Mouse (Mus musculus) thymus, postnatal 36 days (tissue): ENCODE results near the gene Ppp1r37.
"Not testable (repeated sequence)": the region's sequence is repeated elsewhere in the genome, so short reads cannot be mapped to it uniquely, and the experiment has no call there.

Experiments used
- DNase-seq, 2 experiments: peaks; one replicate each; pipeline ENCODE4 v3.0.0; 2022; ENCODE audit warnings: mixed read lengths in 2 of 2

Gene Ppp1r37

DNA sequence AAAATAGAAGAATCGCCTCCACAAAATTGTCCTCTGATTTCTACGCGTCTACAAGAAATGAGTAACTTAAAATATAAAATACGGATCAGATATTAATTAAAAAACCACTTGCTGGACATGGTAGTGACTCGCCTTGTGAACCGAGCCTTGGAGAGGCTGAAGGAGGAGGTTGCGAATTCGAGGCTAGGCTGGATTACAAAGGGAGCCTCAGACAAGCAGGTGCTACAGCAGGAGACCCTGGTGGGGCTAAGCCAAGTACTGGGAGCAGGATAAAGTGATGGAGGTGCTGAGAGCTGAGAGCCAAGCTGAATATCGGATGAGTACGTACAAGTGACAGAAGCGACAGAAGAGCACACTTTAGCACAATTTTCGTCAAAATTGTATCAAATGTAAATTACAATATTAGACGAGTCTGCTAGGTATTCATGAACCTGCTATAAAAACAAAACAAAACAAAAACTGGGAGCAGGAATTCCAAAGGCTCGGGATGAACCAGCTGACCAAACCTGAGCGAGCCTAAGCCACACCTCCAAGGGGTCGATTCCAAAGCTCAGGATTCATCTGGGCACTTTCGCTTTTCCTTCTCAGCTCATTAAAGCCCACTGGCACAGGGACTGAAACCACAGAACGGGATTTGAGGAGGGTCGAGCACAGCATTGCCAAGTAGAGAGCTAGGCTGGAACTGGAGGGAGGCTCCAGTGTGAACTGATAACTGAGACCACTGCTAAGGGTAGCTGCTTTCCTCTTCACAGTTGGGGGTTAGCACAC lies at the start of gene Ppp1r37:
Ppp1r37 (minus strand) TSS at position 434 of the 768 bp plus-strand sequence.
- DNase-seq, result no peak

GRCm38 (mm10) chr7:19610969-19611368 lies 48.1 kb upstream of the Ppp1r37 start:
- DNase-seq, result no peak

GRCm38 (mm10) chr7:19609641-19610332 lies 46.9 kb upstream of the Ppp1r37 start:
- no peak for DNase-seq

DNA sequence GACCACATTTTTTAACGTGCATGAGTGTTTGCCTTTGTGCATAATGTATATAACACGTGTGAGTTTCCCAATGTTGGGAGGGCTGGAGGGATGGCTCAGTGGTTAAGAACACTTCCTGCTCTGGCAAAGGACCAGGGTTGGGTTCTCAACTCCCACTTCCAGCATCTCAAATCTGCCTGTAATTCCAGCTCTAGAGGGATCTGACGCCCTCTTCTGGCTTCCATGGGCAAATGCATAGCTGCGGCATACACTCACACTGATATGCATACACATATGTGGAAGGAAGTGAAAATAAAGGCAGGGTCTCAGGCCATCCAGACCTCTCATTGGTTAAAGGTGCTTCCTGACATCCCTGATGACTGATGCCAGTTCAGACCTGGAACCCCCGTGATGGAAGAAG lies 44.4 kb upstream of the Ppp1r37 start:
- DNase-seq, result no peak

DNA sequence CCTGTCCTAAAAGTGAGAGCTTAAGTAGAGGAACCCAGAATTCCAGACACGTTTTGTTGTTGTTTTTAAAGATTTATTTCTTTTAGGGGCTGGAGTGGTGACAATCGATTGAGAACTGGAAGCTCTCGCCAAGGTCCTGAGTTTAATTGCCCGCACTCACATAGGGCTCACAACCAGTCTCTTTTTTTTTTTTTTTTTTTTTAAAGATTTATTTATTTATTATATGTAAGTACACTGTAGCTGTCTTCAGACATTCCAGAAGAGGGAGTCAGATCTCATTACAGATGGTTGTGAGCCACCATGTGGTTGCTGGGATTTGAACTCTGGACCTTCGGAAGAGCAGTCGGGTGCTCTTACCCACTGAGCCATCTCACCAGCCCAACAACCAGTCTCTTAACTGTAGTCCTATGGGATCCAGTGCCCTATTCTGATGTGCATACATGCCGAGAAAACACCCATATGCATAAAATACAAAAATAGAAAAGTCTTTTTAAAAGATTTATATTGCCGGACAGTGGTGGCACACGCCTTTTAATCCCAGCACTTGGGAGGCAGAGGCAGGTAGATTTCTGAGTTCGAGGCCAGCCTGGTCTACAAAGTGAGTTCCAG lies 41.8 kb upstream of the Ppp1r37 start:
- DNase-seq, result not testable (repeated sequence)

- peak; percentile 96 for DNase-seq
Measured at GRCm38 (mm10) chr7:19603849-19604605, 41.2 kb upstream of the Ppp1r37 start, which contains the start of gene Clasrp. Gene Clasrp, minus strand, starts transcription at chr7:19604486.

DNA sequence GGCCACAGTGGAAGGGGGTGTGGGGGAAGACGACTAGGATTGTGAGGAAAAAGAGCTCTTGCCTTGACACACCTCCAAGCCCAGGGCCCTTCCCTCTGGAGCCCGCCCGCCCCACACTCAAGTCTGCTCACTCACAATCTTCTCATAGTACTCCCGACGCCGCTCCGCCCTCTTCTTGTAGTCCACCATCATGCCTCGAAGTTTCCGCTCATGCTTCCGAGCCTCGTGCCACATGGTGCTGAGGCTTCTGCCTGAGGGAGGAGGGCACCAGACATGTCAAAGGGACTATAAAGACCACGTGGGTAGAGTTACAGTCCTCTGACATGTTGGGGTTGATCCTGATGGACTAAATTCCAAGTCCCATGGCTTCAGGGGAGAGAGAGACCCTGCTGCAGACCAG lies 40.2 kb upstream of the Ppp1r37 start:
- DNase-seq, result no peak

- DNase-seq, result no peak
Measured at GRCm38 (mm10) chr7:19600562-19600961, 37.7 kb upstream of the Ppp1r37 start.

- no peak for DNase-seq
Measured at GRCm38 (mm10) chr7:19593061-19593730, 30.3 kb upstream of the Ppp1r37 start.

DNA sequence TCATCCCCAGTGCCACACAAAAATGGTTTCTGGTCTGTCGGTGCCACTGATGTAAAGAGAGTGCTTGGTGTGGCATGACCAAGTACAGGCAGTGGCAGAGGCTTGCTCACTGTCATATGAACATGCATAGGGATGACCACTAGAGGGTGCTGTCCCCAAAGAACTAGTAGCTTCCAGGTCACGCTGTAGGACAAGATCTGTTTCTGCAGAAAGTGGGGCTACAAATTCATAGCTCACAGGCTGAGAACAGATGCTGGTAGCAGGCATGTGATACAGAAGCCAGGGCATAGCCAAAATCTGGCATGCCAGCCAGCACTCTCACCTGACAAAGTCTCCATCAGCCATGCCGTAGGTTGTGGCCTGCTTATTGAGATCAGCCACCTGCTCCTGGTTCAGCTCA lies 27.0 kb upstream of the Ppp1r37 start:
- DNase-seq, result peak; percentile 51 to 53

DNA sequence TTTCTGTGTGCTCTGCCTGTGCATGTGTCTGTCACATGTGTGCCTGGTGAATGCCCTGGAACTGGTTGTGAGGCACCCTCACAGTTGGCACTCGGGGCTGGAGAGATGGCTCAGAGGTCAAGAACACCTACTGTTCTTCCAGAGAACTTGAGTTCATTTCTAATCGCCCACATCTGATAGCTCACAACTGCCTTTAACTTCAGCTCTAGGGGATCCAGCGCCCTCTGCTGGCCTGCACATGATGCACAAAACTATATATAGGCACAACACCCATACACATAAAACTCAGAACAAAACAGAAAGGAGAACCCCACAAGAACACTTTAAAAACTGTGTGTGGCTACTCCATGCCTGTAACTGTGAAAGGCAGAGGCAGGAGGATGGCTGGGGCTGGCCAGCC lies 26.3 kb upstream of the Ppp1r37 start:
- peak; percentile 42 to 48 for DNase-seq

DNA sequence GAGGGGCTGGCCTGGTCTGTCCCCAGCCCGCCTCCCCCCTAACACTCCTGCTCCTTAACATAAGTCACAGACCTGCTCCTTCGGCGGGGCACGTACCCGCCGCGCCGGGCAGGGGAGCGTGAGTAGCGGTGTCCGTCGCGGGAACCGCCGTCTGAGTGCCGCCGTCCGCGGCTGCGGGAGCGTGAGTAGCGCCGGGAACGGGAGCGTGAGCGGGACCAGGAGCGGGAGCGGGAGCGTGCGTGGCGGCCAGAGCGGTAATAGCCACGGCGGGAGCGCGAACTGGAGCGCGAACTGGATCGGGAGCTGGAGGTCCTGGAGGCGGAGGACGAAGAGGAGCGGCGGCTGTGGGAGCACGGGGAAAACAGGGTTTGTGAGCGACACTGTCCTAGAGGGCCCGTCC lies 23.4 kb upstream of the Ppp1r37 start:
- DNase-seq, result no peak

DNA sequence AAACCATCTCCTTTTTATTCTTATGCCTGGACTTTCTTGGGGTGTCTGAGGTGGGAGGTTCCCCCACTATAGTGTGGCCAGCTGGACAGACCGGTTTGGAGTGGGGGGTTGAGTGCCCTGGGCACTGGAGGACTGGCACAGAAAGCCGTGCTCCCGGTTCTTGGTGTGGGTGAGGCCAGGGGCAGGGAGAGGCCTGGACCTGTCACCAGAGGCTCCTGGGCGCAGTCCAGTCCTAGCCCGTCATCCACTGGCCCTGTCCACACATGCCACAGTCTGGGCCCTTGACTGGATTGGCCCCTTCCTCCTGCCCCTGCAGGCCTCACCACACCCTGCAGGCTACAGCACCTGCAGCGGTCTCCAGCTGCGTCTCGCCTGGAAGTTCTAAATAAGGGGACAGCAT lies 17.8 kb upstream of the Ppp1r37 start:
- DNase-seq, result no peak

DNA sequence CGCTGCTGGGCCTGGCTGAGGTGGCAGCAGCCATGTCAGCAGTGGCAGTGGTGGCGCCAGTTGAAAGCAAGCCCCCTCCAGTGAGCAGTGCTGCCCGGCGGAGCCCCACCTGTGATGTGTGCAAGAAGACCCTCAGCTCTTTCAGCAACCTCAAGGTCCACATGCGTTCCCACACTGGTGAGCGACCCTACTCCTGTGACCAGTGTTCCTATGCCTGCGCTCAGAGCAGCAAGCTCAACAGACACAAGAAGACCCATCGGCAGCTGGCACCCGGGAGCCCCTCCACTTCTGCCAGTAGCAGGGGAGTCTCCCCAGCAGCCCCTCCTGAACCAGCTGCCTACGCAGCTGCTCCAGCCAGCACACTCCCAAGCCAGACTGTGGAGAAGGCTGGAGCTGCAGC lies 16.9 kb upstream of the Ppp1r37 start:
- DNase-seq, result no peak

- no peak for DNase-seq
Measured at GRCm38 (mm10) chr7:19578436-19578835, 15.6 kb upstream of the Ppp1r37 start.

DNA sequence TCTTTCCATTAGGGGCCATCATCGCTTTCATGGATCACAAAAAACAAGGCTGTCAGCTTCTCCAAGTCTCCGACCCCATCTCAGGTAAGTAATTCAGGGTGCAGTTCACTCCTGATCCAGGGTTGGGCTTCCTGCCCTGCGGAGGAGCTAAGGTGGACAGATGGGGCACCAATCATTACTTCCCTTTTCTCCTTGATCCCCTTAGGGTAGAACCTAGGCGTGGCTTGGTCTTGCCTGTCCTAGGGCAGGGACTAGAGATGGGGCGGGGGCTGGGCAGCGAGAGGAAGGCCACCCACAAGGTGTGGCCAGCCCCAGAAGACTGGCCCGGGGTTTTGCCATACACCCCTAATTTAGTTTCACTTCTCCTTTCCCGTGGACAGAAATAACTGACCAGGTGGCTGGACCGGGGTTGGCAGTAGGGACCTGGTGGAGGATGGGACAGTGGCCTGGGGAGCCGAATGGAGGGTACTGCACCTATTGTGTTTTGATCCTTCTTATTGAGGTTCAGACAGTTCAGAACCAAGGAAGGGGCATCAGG lies 15.1 kb upstream of the Ppp1r37 start:
- DNase-seq, result no peak

GRCm38 (mm10) chr7:19577141-19577852 lies 14.4 kb upstream of the Ppp1r37 start, which contains the start of the genes Zfp296 and Gemin7:
Gene Zfp296, plus strand, starts transcription at chr7:19577287.
Gene Gemin7, minus strand, starts transcription at chr7:19577595.
- DNase-seq, result no peak

- DNase-seq, result no peak
Measured at GRCm38 (mm10) chr7:19575559-19575958, 12.7 kb upstream of the Ppp1r37 start.

DNA sequence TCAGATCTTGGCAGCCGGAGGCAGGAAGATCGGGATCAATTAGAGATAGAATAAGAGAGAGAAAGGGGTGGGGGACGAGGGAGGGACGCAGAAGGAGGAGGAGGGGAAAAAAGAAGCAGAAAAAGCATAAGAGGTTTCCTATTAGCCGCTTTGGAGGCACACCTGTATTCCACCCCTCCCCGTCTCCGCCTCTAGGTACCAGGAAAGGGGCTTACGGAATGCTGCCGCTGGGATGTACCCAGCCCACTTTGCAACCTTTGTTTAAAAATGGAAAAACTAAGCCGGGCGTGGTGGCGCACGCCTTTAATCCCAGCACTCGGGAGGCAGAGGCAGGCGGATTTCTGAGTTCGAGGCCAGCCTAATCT lies 10.9 kb upstream of the Ppp1r37 start:
- DNase-seq, result no peak

DNA sequence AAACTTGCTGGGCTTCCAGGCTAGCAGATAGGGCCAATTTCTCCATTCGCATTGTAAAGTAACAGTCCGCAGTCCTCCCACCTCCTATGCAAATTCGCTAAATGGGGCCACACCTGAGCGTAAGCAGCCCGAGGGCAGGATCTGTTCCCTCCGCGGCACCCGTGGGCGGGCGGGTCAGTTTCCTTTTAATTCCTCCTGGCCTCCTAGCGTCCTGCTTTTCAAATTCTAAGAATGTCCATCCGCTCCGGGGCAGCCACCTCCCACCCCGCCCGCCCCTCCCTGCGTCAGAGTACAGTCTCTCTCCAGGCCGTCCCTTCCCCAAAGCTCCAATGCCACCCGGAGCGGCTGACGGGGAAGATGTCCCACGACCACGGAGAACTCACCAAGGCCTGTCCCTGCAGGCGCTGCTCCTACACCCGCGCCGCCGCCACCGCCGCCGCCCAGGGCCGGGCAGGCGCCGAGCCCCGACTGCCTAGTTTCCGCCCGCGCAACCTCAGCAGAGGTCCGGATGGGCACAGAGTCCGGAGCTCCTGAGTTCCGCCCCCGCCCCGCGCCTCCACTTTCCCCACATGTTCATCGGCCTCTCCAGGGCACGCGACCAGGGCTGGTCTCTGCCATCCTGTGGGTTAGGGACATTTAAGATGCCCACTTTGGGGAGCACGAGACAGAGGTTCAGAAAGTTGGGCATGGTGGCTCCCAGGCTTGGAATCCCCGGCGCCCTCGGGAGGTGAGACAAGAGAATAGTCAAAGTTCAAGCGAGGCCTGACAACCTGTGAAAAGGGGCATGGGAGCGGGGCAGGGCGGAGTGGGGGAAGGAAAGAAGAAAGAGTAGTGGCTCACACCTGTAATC lies 10.3 kb upstream of the Ppp1r37 start:
- peak; percentile 80 to 81 for DNase-seq
